Mouse (Mus musculus): ENCODE measurements at regions not wholly inside any gene's neighbourhood (a gene's known extent, or its start where the extent isn't known, plus 50 kb on each side); places are given as distances from the start of the nearest gene placed in this dataset.
"Not testable (repeated sequence)": the region's sequence is repeated elsewhere in the genome, so short reads cannot be mapped to it uniquely, and the experiment has no call there.

DNA sequence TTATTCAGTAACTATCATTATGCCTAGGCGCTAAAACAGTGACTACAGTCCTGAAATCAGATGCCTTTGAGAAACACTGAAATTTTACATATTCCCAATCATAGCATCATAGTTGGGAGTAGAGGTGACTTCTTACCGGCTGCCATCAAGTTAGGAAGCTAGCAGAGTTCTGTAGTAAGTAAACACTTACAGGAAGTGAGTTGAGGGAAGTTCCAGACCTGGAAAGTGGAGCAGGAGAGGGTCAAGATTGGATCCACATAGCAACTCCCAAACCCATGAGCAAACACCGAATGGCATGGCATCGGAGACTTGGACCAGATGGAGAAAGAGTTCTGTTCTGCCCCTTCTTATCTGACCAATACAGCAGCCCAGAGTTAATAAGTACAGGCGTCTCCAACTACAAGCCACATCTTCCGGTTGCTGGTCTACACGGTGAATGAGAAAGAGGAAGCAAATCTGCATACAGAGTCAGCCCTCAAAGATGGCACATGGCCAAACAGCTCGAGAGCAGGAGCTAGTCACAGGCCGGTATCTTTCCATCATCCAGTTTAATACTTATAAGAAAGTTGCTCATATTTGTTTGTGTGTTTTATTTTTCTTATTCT is 184.8 kb upstream of the Slc7a11 start:
- ATAC-seq (replicated peaks; ENCODE audit: extremely low read depth, insufficient read depth, low FRiP score) = no peak
- no peak overlapping the region for H3K4me2 ChIP-seq (ENCODE audit: low read depth, low read length)
- no peaks in the 10 kb centered on the region for H3K9me3 ChIP-seq (replicated peaks; ENCODE audit: control insufficient read depth, low read length)
- H3K36me3 ChIP-seq (ENCODE audit: control insufficient read depth, insufficient read depth) = no peaks in the 10 kb centered on the region
- no peak overlapping the region for H3K9ac ChIP-seq (ENCODE audit: low read length)
- no peaks in the 10 kb centered on the region for H3K4me1 ChIP-seq (ENCODE audit: control insufficient read depth, insufficient read depth, low read length)
- WGBS = 70% methylated on average over 9 of the region's 9 CpGs
- no peak overlapping the region for H3K27ac ChIP-seq (ENCODE audit: low read length)
- H3K4me3 ChIP-seq (ENCODE audit: low read length) = no peak overlapping the region
- H3K27me3 ChIP-seq (ENCODE audit: control insufficient read depth, insufficient read depth, low read length) = no peaks in the 10 kb centered on the region

- not testable (repeated sequence) for H3K27ac ChIP-seq (ENCODE audit: low read length); H3K4me1 ChIP-seq (ENCODE audit: control insufficient read depth, insufficient read depth, low read length); H3K9me3 ChIP-seq (replicated peaks; ENCODE audit: control insufficient read depth, low read length); H3K4me3 ChIP-seq (ENCODE audit: low read length); H3K36me3 ChIP-seq (ENCODE audit: control insufficient read depth, insufficient read depth); H3K4me2 ChIP-seq (ENCODE audit: low read depth, low read length); H3K27me3 ChIP-seq (ENCODE audit: control insufficient read depth, insufficient read depth, low read length); ATAC-seq (replicated peaks; ENCODE audit: extremely low read depth, insufficient read depth, low FRiP score); H3K9ac ChIP-seq (ENCODE audit: low read length)
- WGBS = 72% methylated on average over 3 of the region's 3 CpGs
These were observed 177.8 kb upstream of the Slc7a11 start for GRCm38 (mm10) chr3:50621176-50621575.

GRCm38 (mm10) chr3:50619061-50619460 is 175.6 kb upstream of the Slc7a11 start:
- no peak overlapping the region for H3K9ac ChIP-seq (ENCODE audit: low read length)
- H3K4me1 ChIP-seq (ENCODE audit: control insufficient read depth, insufficient read depth, low read length) = no peaks in the 10 kb centered on the region
- no peak for ATAC-seq (replicated peaks; ENCODE audit: extremely low read depth, insufficient read depth, low FRiP score)
- H3K4me2 ChIP-seq (ENCODE audit: low read depth, low read length) = no peak overlapping the region
- no peak overlapping the region for H3K4me3 ChIP-seq (ENCODE audit: low read length)
- H3K27me3 ChIP-seq (ENCODE audit: control insufficient read depth, insufficient read depth, low read length) = no peaks in the 10 kb centered on the region
- H3K9me3 ChIP-seq (replicated peaks; ENCODE audit: control insufficient read depth, low read length) = no peaks in the 10 kb centered on the region
- no peaks in the 10 kb centered on the region for H3K36me3 ChIP-seq (ENCODE audit: control insufficient read depth, insufficient read depth)
- H3K27ac ChIP-seq (ENCODE audit: low read length) = no peak overlapping the region
- WGBS = 69% methylated on average over 6 of the region's 6 CpGs

GRCm38 (mm10) chr3:50615384-50616285 is 172.2 kb upstream of the Slc7a11 start:
- no peaks in the 10 kb centered on the region for H3K9me3 ChIP-seq (replicated peaks; ENCODE audit: control insufficient read depth, low read length)
- no peak for ATAC-seq (replicated peaks; ENCODE audit: extremely low read depth, insufficient read depth, low FRiP score)
- no peaks in the 10 kb centered on the region for H3K27me3 ChIP-seq (ENCODE audit: control insufficient read depth, insufficient read depth, low read length)
- H3K4me1 ChIP-seq (ENCODE audit: control insufficient read depth, insufficient read depth, low read length) = no peaks in the 10 kb centered on the region
- H3K4me2 ChIP-seq (ENCODE audit: low read depth, low read length) = no peak overlapping the region
- no peaks in the 10 kb centered on the region for H3K36me3 ChIP-seq (ENCODE audit: control insufficient read depth, insufficient read depth)
- H3K9ac ChIP-seq (ENCODE audit: low read length) = no peak overlapping the region
- H3K27ac ChIP-seq (ENCODE audit: low read length) = no peak overlapping the region
- WGBS = 59% methylated on average over 8 of the region's 8 CpGs
- H3K4me3 ChIP-seq (ENCODE audit: low read length) = no peak overlapping the region

- no peak overlapping the region for H3K27ac ChIP-seq (ENCODE audit: low read length)
- H3K36me3 ChIP-seq (ENCODE audit: control insufficient read depth, insufficient read depth) = no peaks in the 10 kb centered on the region
- no peaks in the 10 kb centered on the region for H3K4me1 ChIP-seq (ENCODE audit: control insufficient read depth, insufficient read depth, low read length)
- no peak overlapping the region for H3K4me2 ChIP-seq (ENCODE audit: low read depth, low read length)
- no peaks in the 10 kb centered on the region for H3K27me3 ChIP-seq (ENCODE audit: control insufficient read depth, insufficient read depth, low read length)
- no peak for ATAC-seq (replicated peaks; ENCODE audit: extremely low read depth, insufficient read depth, low FRiP score)
- no peak overlapping the region for H3K4me3 ChIP-seq (ENCODE audit: low read length)
- no peaks in the 10 kb centered on the region for H3K9me3 ChIP-seq (replicated peaks; ENCODE audit: control insufficient read depth, low read length)
- WGBS = 85% methylated on average over 2 of the region's 2 CpGs
- no peak overlapping the region for H3K9ac ChIP-seq (ENCODE audit: low read length)
These were observed 169.6 kb upstream of the Slc7a11 start for GRCm38 (mm10) chr3:50613011-50613410.

DNA sequence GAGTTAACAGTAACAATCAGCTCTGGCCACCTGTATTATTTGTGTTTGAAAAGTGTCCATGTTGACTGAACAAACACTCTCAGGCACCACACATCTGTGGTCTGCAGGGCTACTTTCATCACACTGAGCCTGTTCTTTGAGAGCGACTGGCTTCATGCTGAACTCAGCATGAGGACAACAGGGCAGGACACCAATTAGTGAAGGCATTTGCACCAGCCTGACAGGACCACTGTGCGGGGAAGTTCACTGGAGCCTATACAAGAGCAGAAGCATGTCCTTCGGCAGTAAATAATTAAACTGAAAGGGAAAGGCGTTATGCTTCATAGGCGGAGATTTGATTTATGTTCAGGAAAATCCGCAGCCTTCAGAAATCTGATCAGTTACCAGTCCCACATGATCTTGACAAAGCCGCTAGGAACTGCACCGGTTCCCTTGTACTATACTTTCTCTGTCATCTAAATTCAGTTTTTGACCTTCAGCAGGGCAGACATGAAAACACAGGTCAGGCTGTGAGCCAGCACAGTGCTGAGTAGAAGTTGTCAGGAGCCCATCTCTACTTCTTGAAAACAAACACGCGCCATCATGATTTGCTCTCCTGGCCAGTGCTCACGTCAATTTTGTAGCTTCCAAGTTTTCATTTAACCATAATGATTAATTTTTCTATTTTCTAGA is 166.1 kb upstream of the Slc7a11 start:
- Histone ChIP-seq H3K27me3 (ENCODE audit: control insufficient read depth, insufficient read depth, low read length) (no peaks in the 10 kb centered on the region), H3K4me3 (ENCODE audit: low read length) (no peak overlapping the region), H3K36me3 (ENCODE audit: control insufficient read depth, insufficient read depth) (no peaks in the 10 kb centered on the region), H3K9me3 (replicated peaks; ENCODE audit: control insufficient read depth, low read length) (no peaks in the 10 kb centered on the region), H3K4me1 (ENCODE audit: control insufficient read depth, insufficient read depth, low read length) (no peaks in the 10 kb centered on the region), H3K4me2 (ENCODE audit: low read depth, low read length) (no peak overlapping the region), H3K27ac (ENCODE audit: low read length) (no peak overlapping the region), H3K9ac (ENCODE audit: low read length) (no peak overlapping the region)
- ATAC-seq (replicated peaks; ENCODE audit: extremely low read depth, insufficient read depth, low FRiP score) = no peak
- 64% methylated on average over 11 of the region's 11 CpGs for WGBS

- Histone ChIP-seq H3K27ac (ENCODE audit: low read length) (no peak overlapping the region), H3K27me3 (ENCODE audit: control insufficient read depth, insufficient read depth, low read length) (no peaks in the 10 kb centered on the region), H3K9me3 (replicated peaks; ENCODE audit: control insufficient read depth, low read length) (no peaks in the 10 kb centered on the region), H3K4me2 (ENCODE audit: low read depth, low read length) (no peak overlapping the region), H3K4me1 (ENCODE audit: control insufficient read depth, insufficient read depth, low read length) (no peaks in the 10 kb centered on the region), H3K9ac (ENCODE audit: low read length) (no peak overlapping the region), H3K36me3 (ENCODE audit: control insufficient read depth, insufficient read depth) (no peaks in the 10 kb centered on the region), H3K4me3 (ENCODE audit: low read length) (no peak overlapping the region)
- WGBS = 52% methylated on average over 7 of the region's 7 CpGs
- ATAC-seq (replicated peaks; ENCODE audit: extremely low read depth, insufficient read depth, low FRiP score) = no peak
These were observed 164.3 kb upstream of the Slc7a11 start for GRCm38 (mm10) chr3:50607736-50608135.

DNA sequence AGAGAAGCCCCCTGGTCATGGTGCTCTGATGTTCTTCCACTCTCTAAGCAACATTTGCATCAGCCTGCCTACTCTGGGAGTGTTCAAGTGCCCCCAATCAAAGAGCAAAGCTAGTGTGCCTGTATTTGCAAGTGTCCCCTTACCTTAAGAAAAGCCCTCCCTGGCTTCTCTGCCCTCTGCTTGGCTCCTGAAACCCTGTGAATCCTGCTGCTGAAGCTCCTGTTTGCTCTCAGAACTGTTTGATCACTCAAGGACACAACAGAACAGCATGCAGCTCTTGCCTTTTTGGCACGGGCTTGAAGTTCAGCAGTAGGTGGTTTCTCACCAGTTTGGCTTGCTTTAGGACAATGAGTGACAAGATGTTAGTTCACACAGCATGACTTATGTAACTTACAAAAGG is 163.6 kb upstream of the Slc7a11 start:
- WGBS = 20% methylated on average over 1 of the region's 1 CpGs
- no peak overlapping the region for H3K9ac ChIP-seq (ENCODE audit: low read length)

GRCm38 (mm10) chr3:50605750-50606149 is 162.3 kb upstream of the Slc7a11 start:
- ATAC-seq (replicated peaks; ENCODE audit: extremely low read depth, insufficient read depth, low FRiP score) = no peak
- 82% methylated on average over 4 of the region's 4 CpGs for WGBS

More for the DNA sequence above, 163.6 kb upstream of the Slc7a11 start:
- H3K27me3 ChIP-seq (ENCODE audit: control insufficient read depth, insufficient read depth, low read length) = no peaks in the 10 kb centered on the region
- H3K27ac ChIP-seq (ENCODE audit: low read length) = no peak overlapping the region
- no peaks in the 10 kb centered on the region for H3K36me3 ChIP-seq (ENCODE audit: control insufficient read depth, insufficient read depth)
- no peak for ATAC-seq (replicated peaks; ENCODE audit: extremely low read depth, insufficient read depth, low FRiP score)
- no peak overlapping the region for H3K4me3 ChIP-seq (ENCODE audit: low read length)
- no peaks in the 10 kb centered on the region for H3K9me3 ChIP-seq (replicated peaks; ENCODE audit: control insufficient read depth, low read length)
- H3K4me2 ChIP-seq (ENCODE audit: low read depth, low read length) = no peak overlapping the region
- H3K4me1 ChIP-seq (ENCODE audit: control insufficient read depth, insufficient read depth, low read length) = no peaks in the 10 kb centered on the region

More at GRCm38 (mm10) chr3:50605750-50606149, 162.3 kb upstream of the Slc7a11 start:
- no peaks in the 10 kb centered on the region for H3K4me1 ChIP-seq (ENCODE audit: control insufficient read depth, insufficient read depth, low read length)
- H3K36me3 ChIP-seq (ENCODE audit: control insufficient read depth, insufficient read depth) = no peaks in the 10 kb centered on the region
- H3K4me2 ChIP-seq (ENCODE audit: low read depth, low read length) = no peak overlapping the region
- no peak overlapping the region for H3K9ac ChIP-seq (ENCODE audit: low read length)
- H3K9me3 ChIP-seq (replicated peaks; ENCODE audit: control insufficient read depth, low read length) = no peaks in the 10 kb centered on the region
- H3K27me3 ChIP-seq (ENCODE audit: control insufficient read depth, insufficient read depth, low read length) = no peaks in the 10 kb centered on the region
- H3K4me3 ChIP-seq (ENCODE audit: low read length) = no peak overlapping the region
- no peak overlapping the region for H3K27ac ChIP-seq (ENCODE audit: low read length)

All from heart, embryonic 16.5 days (tissue).